Mouse (Mus musculus) left cerebral cortex, postnatal 25 days (tissue): ENCODE results near the gene Cadm2. TPM values are rescaled to one million over a fixed set of nuclear protein-coding genes. Genes with fewer than 3 reads are reported as not detected.

Experiments used
- DNase-seq, 2 experiments: peaks; one replicate each; pipeline ENCODE4 v3.0.0; 2022; ENCODE audit warnings: low spot score in 2 of 2, mixed read lengths in 1 of 2
- intact Hi-C: fragments of 180-260 bp; cut with DNase I; formaldehyde crosslinking; loops from one replicate; pipeline ENCODE4 v1.15.1; 2025
- total RNA-seq, 2 experiments: library from RNA; stranded (reverse); gene quantifications; 2 replicates each; pipeline ENCODE4 v1.2.3; 2021

Gene Cadm2
- 100 to 1,000 TPM; 251 to 259 TPM for total RNA-seq

DNA sequence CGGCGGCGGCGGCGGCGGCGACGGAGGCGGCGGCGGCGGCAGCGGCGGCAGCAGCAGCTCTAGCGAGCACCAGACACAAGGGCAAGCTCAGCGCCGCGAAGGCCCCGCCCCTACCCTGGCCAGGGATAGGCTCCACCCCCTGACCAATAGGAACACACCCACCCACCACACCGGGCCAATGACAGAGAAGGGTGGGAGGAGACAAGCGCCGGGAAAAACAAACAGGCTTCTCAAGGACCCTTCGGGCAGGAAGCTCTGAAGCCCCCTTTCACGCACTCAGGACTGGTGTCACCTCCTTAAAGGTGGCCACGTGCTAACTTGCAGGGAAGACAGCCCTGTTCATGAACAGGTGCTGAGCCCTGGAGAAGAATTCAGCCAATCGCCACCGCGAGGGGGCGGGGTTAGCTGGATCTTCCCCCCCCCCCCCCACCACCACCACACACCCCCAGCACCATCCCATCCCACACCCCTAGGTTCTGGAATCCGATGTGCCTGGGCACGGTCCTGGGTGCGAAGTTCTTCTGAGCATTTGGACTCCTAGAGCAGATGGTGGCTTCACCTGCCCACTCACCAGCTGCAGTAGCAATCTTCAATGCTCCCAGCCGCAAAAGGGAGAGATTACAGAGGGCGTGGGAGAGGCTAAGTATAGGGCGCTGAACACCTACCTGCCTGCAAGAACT, at the start of gene Cadm2:
Gene Cadm2, minus strand, starts transcription at position 83 of the 680 bp plus-strand sequence.
- DNase-seq = peak; percentile 89 to 98
- intact Hi-C loops = loop anchor here (1.0 to 2.0 kb wide), 2 partner anchors 26 to 347 kb away; no protein-coding TSS in a partner anchor

GRCm38 (mm10) chr16:67646930-67647329, 26.2 kb upstream of the Cadm2 start:
- no peak for DNase-seq
- intact Hi-C loops = loop anchor here (2.0 kb wide), 1 partner anchor 26 kb away; the partner anchor contains the start of gene Cadm2

DNA sequence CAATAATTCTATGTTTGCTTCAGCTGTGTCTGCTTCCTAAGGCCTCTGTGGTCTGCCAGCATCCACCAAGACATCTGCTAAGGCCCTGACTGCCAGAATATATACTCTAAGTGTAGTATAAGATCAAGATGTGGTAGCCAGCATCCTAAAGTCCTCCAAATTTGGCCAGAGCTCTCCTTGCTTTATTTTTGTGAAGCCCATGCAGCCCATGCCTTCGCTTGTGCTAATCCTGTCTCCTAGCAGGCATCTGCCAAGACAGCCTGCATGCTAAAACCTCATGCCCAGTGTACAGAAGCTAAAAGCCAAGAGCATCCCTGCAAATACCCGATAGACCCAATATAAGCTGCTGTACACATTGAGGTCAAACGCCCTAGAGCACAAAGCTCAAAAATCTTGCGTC, 22.9 kb upstream of the Cadm2 start:
- intact Hi-C loops = no loop called here
- DNase-seq = peak in 1 of 2 experiments; percentile 59

DNA sequence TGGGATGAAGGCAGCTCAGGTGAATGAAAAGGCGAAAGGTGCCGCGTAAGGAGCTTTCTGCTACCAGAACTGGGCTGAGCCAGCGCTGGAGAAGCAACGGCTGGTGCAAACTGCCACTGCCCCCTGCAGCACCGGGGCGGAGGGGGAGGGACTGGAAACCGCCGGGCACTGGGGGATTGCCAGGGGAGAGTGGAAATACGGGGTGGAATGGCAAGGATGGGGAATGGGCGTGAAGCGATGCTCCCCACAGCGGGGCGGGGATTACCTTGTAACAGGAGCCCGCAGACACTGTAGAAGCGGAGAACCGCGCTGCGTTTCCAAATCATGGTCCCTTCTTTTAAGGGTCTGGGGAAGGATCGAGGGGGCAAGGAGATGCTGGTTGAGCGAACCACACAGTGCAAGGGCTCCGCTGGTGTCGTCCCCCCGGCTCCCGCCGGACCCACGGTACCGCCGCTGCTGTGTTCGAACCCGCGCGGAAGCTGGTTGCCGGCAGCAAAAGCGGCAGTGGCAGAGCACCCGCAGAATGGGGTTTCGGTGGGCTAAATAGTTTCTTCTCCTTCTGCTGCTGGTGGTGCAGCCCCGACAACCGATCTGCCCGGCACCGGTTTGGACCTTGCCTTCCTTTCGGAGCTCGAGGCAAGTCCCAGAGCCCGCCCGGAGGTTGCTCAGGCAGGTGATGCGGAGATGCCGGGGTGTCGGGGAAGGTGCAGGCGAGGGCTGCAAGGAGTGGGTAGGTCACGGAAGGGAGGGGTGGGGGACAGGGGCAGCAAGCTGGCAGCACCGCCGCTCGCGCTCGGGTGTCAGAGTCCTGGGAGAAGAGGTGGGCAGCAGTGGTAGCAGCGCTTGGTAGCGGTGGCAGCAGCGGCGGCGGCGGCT, 564 bp downstream of the Cadm2 start:
- intact Hi-C loops = loop anchor here (1.0 to 10.0 kb wide), 5 partner anchors 27 to 1047 kb away; no protein-coding TSS in a partner anchor

DNA sequence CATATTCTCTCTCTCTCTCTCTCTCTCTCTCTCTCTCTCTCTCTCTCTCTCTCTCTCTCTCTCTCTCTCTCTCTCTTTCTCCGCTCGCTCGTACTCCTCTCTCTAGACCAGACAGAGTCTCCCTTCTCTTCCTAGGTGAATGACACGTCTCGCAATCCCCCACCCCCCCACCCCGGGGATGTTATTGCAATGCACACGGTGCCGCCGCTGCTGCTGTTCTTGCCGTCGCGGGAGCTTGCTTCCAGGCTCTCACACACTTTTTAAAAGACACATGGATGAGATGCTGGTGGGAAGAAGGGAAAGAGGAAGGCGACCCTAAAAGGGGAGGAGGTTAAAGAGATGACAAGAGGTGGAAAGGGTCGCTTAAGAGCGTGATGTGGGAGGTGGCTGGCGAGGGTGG, 1.3 kb downstream of the Cadm2 start:
- no peak for DNase-seq
- intact Hi-C loops = loop anchor here (5.0 to 10.0 kb wide), 3 partner anchors 305 to 1048 kb away; no protein-coding TSS in a partner anchor

More for the DNA sequence above, 564 bp downstream of the Cadm2 start:
- peak; percentile 77 to 83 for DNase-seq

DNA sequence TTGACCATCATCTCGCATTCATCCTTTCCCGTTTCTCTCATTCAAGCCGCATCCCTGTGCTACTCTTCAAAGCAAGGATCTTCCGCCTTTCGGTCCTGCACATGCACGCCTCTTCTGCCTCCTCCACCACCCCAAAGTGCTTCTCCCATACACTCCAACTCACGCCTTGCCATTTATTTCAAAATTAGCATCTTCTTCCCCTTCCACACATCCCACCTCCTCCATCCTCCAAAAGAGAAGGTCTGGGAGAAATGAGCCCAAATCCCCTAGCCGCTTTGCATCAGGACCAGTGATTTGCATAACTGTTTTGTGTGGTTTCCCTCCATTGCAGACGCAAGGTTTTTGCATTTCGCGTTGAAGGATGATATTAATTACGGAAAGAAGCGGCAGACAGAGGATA, 1.9 kb downstream of the Cadm2 start:
- intact Hi-C loops = loop anchor here (5.0 to 10.0 kb wide), 3 partner anchors 304 to 1048 kb away; no protein-coding TSS in a partner anchor
- DNase-seq = peak in 1 of 2 experiments; percentile 73

- intact Hi-C loops = loop anchor here (5.0 to 10.0 kb wide), 3 partner anchors 303 to 1049 kb away; no protein-coding TSS in a partner anchor
- DNase-seq = peak; percentile 66 to 84
These were observed 2.9 kb downstream of the Cadm2 start for GRCm38 (mm10) chr16:67617811-67618210.

DNA sequence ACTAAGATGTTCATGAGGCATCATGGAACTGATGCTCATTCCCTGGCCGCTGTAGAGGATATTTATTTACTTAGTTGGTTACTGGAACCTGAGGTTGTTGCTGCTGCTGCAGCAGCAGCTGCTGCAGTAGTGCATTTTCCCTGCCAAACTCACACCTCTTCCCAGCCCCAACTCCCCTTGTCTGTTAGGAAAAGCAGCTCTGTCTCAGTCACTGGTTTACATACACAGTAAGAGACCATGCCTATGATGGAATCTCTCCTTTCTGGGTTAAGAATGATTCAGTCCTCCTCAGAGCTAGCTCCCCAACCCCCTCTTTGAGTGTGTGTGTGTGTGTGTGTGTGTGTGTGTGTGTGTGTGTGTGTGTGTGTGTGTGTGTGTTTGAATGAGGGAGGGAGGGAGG, 3.5 kb downstream of the Cadm2 start:
- intact Hi-C loops = loop anchor here (5.0 to 10.0 kb wide), 3 partner anchors 302 to 1050 kb away; no protein-coding TSS in a partner anchor
- peak in 1 of 2 experiments; percentile 32 for DNase-seq

GRCm38 (mm10) chr16:67613876-67614275, 6.8 kb downstream of the Cadm2 start:
- intact Hi-C loops = loop anchor here (10.0 kb wide), 2 partner anchors 299 to 519 kb away; no protein-coding TSS in a partner anchor

DNA sequence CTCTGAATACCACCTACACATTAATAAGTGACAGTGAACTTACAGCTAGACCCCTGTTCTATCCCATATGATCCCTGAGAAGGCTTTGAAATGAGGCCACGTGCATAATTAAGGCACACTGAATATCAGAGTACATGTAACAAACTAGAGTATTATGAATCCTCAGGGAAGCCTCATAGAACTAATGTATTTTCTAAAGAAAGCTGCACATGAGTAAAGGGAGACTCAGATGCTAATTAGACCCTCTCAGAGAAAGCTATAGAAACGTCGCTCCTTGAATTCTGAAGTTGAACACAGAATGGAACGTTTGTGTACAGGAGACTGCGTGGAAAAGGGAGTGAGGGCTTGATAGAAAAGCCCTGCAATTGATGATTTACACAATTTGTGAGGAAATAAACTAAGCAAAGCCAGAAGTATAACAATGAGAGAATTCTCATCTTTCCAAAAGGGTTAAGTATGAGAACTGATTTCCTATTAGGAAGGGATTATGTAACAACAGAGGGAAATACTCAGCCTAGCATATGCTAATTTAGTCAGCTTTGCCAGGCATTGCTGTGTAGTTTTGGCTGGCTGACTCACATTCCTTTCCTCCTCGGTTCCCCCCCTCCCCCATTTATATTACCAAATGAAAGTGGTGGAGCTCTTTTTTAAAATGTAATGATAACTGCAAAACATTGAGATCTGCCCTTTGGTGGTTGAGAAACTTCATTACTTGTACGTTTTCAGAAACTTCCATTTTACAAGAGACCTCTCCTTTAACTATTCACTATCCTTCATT, 9.6 kb downstream of the Cadm2 start:
- DNase-seq = peak in 1 of 2 experiments; percentile 68
- intact Hi-C loops = loop anchor here (10.0 kb wide), 2 partner anchors 296 to 516 kb away; no protein-coding TSS in a partner anchor

More at GRCm38 (mm10) chr16:67613876-67614275, 6.8 kb downstream of the Cadm2 start:
- peak in 1 of 2 experiments; percentile 51 for DNase-seq

DNA sequence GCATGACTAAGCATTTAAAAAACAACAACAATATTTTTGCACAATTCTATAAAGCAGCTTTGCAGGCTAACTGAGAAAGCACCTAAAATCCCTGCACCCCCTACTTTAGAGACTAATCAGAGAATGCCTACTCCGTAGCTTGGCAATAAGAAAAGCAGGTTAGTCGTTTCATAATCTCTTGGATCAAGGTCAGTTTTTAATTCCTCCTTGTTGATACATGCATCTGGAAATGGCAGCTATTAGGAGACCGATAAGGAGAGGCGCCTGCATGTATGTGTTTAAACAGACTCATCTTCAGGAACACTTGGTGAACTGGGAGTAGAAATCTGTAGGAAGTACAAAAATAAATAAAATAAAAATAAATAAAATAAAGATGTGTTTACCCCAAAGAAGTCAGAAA, 11.6 kb downstream of the Cadm2 start:
- DNase-seq = no peak
- intact Hi-C loops = no loop called here

DNA sequence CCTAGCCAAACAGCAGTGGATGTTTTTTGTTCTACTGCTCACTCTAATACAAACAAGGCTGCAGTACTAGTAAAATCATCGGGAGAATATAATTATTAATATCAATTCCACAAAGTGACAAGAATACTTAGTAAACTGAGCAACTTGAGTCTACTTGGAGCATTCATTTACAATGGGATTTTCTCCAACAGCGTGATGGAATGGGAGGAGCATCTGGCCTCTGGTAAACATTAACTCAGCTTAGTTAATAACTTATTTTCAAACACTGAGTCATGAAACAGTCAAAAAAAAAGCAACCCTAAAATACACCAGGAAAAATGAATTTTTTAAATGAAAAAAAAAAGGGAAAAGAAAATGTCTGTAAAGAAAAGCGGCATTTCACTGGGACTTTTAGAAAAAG, 12.2 kb downstream of the Cadm2 start:
- intact Hi-C loops = no loop called here
- DNase-seq = no peak

- DNase-seq = no peak
- intact Hi-C loops = no loop called here
These were observed 15.0 kb downstream of the Cadm2 start for GRCm38 (mm10) chr16:67605661-67606060.

DNA sequence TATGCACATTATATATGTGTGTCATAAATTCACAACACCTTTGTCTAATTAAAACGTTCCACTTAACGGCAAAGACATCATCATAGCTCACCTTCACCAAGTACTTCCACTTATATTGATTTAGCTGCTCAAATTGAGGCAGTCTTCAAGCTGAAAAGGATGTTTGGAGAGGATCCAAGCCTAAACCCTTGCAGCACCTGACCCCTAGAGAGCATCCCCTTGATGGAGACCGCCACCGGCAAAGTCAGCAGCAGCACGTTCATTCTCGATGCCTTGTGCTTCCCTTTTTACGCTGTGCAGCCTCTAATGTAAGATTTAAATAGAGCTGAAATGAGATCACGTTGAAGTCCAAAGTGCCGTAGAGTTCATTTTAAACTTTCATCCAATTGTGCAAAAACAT, 20.7 kb downstream of the Cadm2 start:
- no peak for DNase-seq
- intact Hi-C loops = loop anchor here (10.0 kb wide), 1 partner anchor 355 kb away; no protein-coding TSS in a partner anchor

GRCm38 (mm10) chr16:67598841-67599240, 21.9 kb downstream of the Cadm2 start:
- intact Hi-C loops = loop anchor here (10.0 kb wide), 1 partner anchor 354 kb away; no protein-coding TSS in a partner anchor
- DNase-seq = no peak

DNA sequence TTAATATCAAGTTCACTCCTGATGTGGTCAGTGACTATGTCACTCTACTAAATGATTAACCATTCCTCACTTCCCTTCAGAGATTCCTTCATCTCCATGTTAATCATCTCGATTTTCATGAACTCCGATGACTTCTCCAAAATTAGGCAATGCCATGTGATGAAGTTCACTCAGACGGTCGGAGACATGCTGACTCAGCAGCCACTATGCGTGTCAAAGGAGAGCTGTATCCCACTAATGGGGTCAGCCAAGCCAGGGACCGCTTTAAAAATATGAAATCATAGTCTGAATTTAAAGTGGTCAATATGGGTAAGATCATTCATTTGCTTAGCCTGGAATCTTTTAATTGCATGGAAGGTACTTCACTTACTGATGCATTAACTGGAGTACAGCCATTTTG, 29.7 kb downstream of the Cadm2 start:
- intact Hi-C loops = loop anchor here (10.0 kb wide), 1 partner anchor 346 kb away; no protein-coding TSS in a partner anchor

GRCm38 (mm10) chr16:67578842-67579517, 41.7 kb downstream of the Cadm2 start:
- DNase-seq = peak in 1 of 2 experiments; percentile 53
- intact Hi-C loops = no loop called here

More for the DNA sequence above, 29.7 kb downstream of the Cadm2 start:
- no peak for DNase-seq

GRCm38 (mm10) chr16:67575557-67575956, 45.2 kb downstream of the Cadm2 start:
- no peak for DNase-seq
- intact Hi-C loops = no loop called here
